Mouse (Mus musculus) myocyte (in vitro differentiated cells): ENCODE data around the gene Impdh1. TPM values are rescaled to one million over a fixed set of nuclear protein-coding genes. Genes with fewer than 3 reads are reported as not detected.
A peak's percentile ranks its signal among the peaks of the same experiment; 100 is the strongest.

Source experiments
- H3K27me3 ChIP-seq: one replicate; pipeline ENCODE4 v1.6.1; 2011; ENCODE audit not compliant: control insufficient read depth, insufficient read depth, insufficient read length
- H3K36me3 ChIP-seq: one replicate; pipeline ENCODE4 v1.6.1; 2011; ENCODE audit not compliant: control insufficient read depth, insufficient read depth
- H3K4me2 ChIP-seq: one replicate; pipeline ENCODE4 v1.6.1; 2011; ENCODE audit warnings: low read depth, control low read depth
- H3K4me3 ChIP-seq: one replicate; pipeline ENCODE4 v1.5.1; 2011; ENCODE audit warnings: mild to moderate bottlenecking, control low read depth, moderate library complexity
- H3K79me2 ChIP-seq: one replicate; pipeline ENCODE4 v1.6.1; 2011; ENCODE audit not compliant: control insufficient read depth, insufficient read depth
- H3ac ChIP-seq: one replicate; pipeline ENCODE4 v1.6.1; 2011; ENCODE audit not compliant: control insufficient read depth, insufficient read length
- CEBPB ChIP-seq: IDR thresholded peaks from 2 replicates; pipeline ENCODE4 v1.6.1; 2011; ENCODE audit warnings: mild to moderate bottlenecking, moderate library complexity; ENCODE audit not compliant: poor library complexity, insufficient read depth, severe bottlenecking
- E2F4 ChIP-seq: IDR thresholded peaks from one replicate; pipeline ENCODE4 v1.6.1; 2011; ENCODE audit warnings: mild to moderate bottlenecking, control low read depth, moderate library complexity; ENCODE audit not compliant: insufficient read depth
- MAX ChIP-seq: IDR thresholded peaks from one replicate; pipeline ENCODE4 v1.6.1; 2011; ENCODE audit warnings: low read depth, mild to moderate bottlenecking, control low read depth
- MYOD1 ChIP-seq, 3 experiments: IDR thresholded peaks; one replicate each; pipeline ENCODE4 v1.6.1; 2011; ENCODE audit warnings: control low read depth in 2 of 3, low read depth in 2 of 3, mild to moderate bottlenecking in 2 of 3, moderate library complexity in 1 of 3; ENCODE audit not compliant: insufficient read length in 2 of 3, control insufficient read depth in 1 of 3
- MYOG ChIP-seq, 3 experiments: IDR thresholded peaks; one replicate each; pipeline ENCODE4 v1.6.1; 2011; ENCODE audit warnings: control low read depth in 2 of 3, low read depth in 2 of 3, mild to moderate bottlenecking in 2 of 3; ENCODE audit not compliant: insufficient read length in 2 of 3, control insufficient read depth in 1 of 3, insufficient read depth in 1 of 3
- POLR2A ChIP-seq: IDR thresholded peaks from one replicate; pipeline ENCODE4 v1.6.1; 2011; ENCODE audit warnings: low read depth, mild to moderate bottlenecking, control low read depth, moderate library complexity; ENCODE audit not compliant: insufficient read length
- POLR2AphosphoS2 ChIP-seq: IDR thresholded peaks from one replicate; pipeline ENCODE4 v1.6.1; 2011; ENCODE audit warnings: low read depth, control low read depth; ENCODE audit not compliant: insufficient read length
- REST ChIP-seq: IDR thresholded peaks from one replicate; pipeline ENCODE4 v1.6.1; 2011; ENCODE audit warnings: mild to moderate bottlenecking, control low read depth, moderate library complexity; ENCODE audit not compliant: insufficient read depth, insufficient read length
- SRF ChIP-seq: IDR thresholded peaks from one replicate; pipeline ENCODE4 v1.6.1; 2011; ENCODE audit warnings: low read depth; ENCODE audit not compliant: control insufficient read depth, insufficient read length
- TCF12 ChIP-seq: IDR thresholded peaks from one replicate; pipeline ENCODE4 v1.6.1; 2011; ENCODE audit warnings: mild to moderate bottlenecking, control low read depth; ENCODE audit not compliant: poor library complexity, insufficient read depth, severe bottlenecking
- TCF3 ChIP-seq: IDR thresholded peaks from one replicate; pipeline ENCODE4 v1.6.1; 2011; ENCODE audit warnings: low read depth, control low read depth; ENCODE audit not compliant: insufficient read length
- USF1 ChIP-seq: IDR thresholded peaks from one replicate; pipeline ENCODE4 v1.6.1; 2011; ENCODE audit warnings: low read depth, mild to moderate bottlenecking, control low read depth, moderate library complexity
- polyA plus RNA-seq: library from polyadenylated mRNA; unstranded; fragments of >200 nt; fragmentation: generic; extraction: Trizol; gene quantifications from one replicate; pipeline ENCODE4 v1.2.1, GENCODE M21; 2012; ENCODE audit warnings: missing spikeins

Impdh1 gene
- polyA plus RNA-seq, 1 experiment: 78.6 TPM

DNA sequence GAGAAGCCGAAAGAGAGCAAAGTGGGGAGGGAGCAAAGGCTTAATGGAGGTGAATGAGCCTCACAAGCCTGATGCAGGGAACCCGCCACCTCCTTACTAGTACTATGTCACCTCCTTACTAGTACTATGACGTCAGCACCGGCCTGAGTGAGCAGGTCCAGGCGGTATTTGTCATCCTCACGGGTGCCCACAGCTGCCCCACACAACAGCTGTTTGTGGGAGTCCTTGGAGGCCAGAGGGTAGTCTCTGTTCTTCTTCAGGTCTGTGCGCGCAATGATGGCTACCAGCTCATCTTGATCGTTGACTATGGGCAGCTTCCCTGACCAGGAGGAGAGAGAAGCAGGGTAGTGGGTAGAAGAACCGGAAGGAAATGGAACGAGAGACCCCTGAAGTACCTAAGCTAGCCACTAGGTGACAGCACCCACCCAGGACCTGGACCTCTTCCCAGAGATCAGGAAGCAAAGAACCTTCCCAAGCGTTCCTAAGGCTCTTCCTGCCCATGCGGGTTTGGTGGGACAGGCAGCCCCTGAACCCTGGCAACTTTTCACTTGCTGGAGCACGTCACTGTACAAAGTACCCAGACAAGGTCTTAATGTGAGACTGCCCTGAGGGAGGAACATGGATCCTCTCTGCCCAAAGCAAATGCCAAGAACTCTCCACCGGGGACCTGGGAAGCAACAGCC is 11.1 kb downstream of the Impdh1 start:
- H3K36me3 ChIP-seq: peaks cover 7% of the 10 kb centered on the region
- H3K4me3 ChIP-seq: no peak overlapping the region
- H3K4me2 ChIP-seq: peak overlapping the region; percentile 36
- no peaks in the 10 kb centered on the region for H3K27me3 ChIP-seq
- no peaks in the 10 kb centered on the region for H3K79me2 ChIP-seq
- TF ChIP-seq MYOD1 (IDR thresholded peaks at IDR 0.05; ENCODE audit: control insufficient read depth in 1 of 3, insufficient read length in 2 of 3, low read depth in 2 of 3) (peak in 2 of 3 experiments; percentile 90 to 96), TCF3 (peak; percentile 55), SRF (no peak), REST (no peak), POLR2A (no peak), POLR2AphosphoS2 (no peak), E2F4 (no peak), TCF12 (peak; percentile 49), MAX (no peak), USF1 (no peak), CEBPB (no peak), MYOG (IDR thresholded peaks at IDR 0.05; ENCODE audit: control insufficient read depth in 1 of 3, insufficient read depth in 1 of 3, insufficient read length in 2 of 3, low read depth in 2 of 3) (peak; percentile 87 to 96 (median 90))
- H3ac ChIP-seq: no peak overlapping the region

DNA sequence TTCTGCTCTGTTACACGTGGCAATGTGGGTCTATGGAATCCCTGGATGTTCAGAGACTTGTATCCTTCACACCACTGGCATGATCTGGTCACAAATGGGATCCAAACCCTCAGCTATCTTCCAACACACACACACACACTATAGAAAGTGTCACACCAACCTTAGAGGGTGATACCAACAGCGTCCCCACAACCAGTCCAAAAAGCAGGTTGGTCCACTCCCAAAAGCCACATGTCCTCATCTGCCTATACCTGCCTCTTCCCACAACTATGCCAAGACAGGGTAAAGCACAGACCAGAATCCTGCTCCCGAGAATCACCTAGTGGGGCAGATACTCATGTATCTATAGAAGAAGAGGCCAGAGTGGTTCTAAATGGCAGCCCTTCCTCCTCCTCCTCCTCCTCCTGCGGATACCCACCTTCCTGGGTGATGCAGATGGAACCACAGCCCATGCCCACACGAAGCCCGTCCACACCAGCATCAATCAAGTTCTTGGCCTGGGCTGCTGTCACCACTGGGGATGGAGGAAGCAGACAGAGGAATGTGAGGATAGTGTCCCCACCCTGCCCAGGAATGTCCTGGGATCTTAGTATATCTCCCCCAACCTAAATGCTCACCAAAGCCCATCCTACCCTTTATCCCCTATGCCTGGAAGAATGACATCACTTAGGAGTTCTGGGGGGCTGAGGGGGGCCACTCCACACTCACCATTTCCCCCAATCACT is 12.1 kb downstream of the Impdh1 start:
- peaks cover 7% of the 10 kb centered on the region for H3K36me3 ChIP-seq
- H3K4me3 ChIP-seq: no peak overlapping the region
- TF ChIP-seq MAX: no peak
- no peak for TF ChIP-seq REST
- no peak for TF ChIP-seq SRF
- no peak for TF ChIP-seq E2F4
- no peak for TF ChIP-seq CEBPB
- TF ChIP-seq USF1: no peak
- TF ChIP-seq TCF12: no peak
- no peak for TF ChIP-seq TCF3
- TF ChIP-seq MYOG (IDR thresholded peaks at IDR 0.05; ENCODE audit: control insufficient read depth in 1 of 3, insufficient read depth in 1 of 3, insufficient read length in 2 of 3, low read depth in 2 of 3): no peak
- TF ChIP-seq POLR2A: no peak
- no peak for TF ChIP-seq MYOD1 (IDR thresholded peaks at IDR 0.05; ENCODE audit: control insufficient read depth in 1 of 3, insufficient read length in 2 of 3, low read depth in 2 of 3)
- TF ChIP-seq POLR2AphosphoS2: no peak
- H3K79me2 ChIP-seq: no peaks in the 10 kb centered on the region
- H3K27me3 ChIP-seq: no peaks in the 10 kb centered on the region
- H3ac ChIP-seq: no peak overlapping the region
- H3K4me2 ChIP-seq: no peak overlapping the region

DNA sequence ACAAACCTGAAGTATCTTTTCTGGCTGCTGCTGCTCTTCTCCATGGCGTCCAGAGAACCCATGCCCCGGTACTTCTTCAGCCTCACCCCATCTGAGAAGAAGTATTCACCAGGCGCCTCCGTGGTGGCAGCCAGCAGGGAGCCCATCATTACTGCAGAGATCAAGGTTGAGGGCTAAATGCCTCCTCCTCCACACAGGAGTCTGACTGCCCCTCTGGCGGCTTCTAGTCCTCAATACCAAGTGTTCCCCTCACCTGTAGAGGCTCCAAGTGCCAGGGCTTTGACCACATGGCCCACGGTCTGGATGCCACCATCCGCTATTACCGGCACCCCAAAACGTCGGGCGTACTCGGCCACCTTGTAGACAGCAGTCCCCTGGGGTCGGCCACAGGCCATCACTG is 13.1 kb downstream of the Impdh1 start:
- Histone ChIP-seq H3K4me3 (no peak overlapping the region), H3ac (no peak overlapping the region), H3K27me3 (no peaks in the 10 kb centered on the region), H3K79me2 (no peaks in the 10 kb centered on the region), H3K36me3 (peaks cover 7% of the 10 kb centered on the region), H3K4me2 (no peak overlapping the region)
- no peak for TF ChIP-seq USF1
- no peak for TF ChIP-seq MAX
- no peak for TF ChIP-seq POLR2AphosphoS2
- no peak for TF ChIP-seq POLR2A

DNA sequence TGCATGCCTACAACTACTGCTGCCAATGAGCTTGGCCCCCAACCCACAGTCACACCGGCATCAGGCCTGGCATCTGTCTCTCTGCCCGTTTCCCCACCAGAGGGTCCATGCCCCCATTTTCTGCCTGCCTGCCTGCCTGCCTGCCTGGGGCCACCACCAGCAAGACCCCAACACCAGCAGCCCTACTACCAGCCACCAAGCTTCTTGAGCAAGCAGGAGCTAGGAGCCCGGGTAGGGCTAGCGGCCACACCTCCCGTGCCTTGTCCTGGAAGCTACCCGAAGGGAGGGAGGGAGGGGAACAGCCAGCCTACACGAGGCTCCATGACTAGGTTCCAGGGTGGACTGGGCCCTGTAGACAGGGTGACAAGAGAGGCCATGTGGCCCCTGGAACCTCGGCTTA is 14.2 kb downstream of the Impdh1 start:
- TF ChIP-seq TCF12 (no peak), MAX (no peak), SRF (no peak), MYOD1 (IDR thresholded peaks at IDR 0.05; ENCODE audit: control insufficient read depth in 1 of 3, insufficient read length in 2 of 3, low read depth in 2 of 3) (no peak), E2F4 (no peak)
- H3K27me3 ChIP-seq: no peaks in the 10 kb centered on the region
- H3K4me2 ChIP-seq: no peak overlapping the region
- no peak overlapping the region for H3ac ChIP-seq
- no peak overlapping the region for H3K4me3 ChIP-seq
- peaks cover 7% of the 10 kb centered on the region for H3K36me3 ChIP-seq
- no peaks in the 10 kb centered on the region for H3K79me2 ChIP-seq

DNA sequence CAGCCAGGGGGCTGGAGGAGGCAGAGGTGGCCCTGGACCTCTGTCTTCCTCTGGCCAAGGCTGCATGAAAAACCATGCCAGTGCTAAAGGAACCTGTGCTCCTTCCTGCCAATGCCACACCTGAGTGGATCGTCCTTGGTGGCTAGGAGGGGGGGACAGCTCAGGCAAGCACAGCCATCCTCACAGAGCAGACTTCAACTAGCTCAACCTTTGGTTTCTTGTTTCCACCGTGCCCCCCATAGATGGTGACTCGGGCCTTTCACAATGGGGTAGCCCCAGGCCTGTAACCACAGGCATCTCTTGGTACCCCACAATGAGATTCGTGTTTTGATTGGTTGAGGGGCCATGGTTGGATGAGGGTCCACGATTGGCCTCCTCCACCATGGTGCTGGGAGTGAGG is 14.8 kb downstream of the Impdh1 start:
- Histone ChIP-seq H3K4me3 (no peak overlapping the region), H3K4me2 (no peak overlapping the region), H3ac (no peak overlapping the region), H3K79me2 (no peaks in the 10 kb centered on the region), H3K27me3 (no peaks in the 10 kb centered on the region), H3K36me3 (peaks cover 7% of the 10 kb centered on the region)
- TF ChIP-seq USF1 (no peak), MAX (no peak), MYOD1 (IDR thresholded peaks at IDR 0.05; ENCODE audit: control insufficient read depth in 1 of 3, insufficient read length in 2 of 3, low read depth in 2 of 3) (no peak), MYOG (IDR thresholded peaks at IDR 0.05; ENCODE audit: control insufficient read depth in 1 of 3, insufficient read depth in 1 of 3, insufficient read length in 2 of 3, low read depth in 2 of 3) (no peak), CEBPB (no peak), REST (no peak), SRF (no peak), TCF12 (no peak), POLR2A (no peak), TCF3 (no peak), E2F4 (no peak), POLR2AphosphoS2 (no peak)
